Mouse (Mus musculus) embryonic facial prominence, embryonic 15.5 days (tissue): ENCODE measurements around the gene Slc25a25. TPM values are rescaled to one million over a fixed set of nuclear protein-coding genes. Genes with fewer than 3 reads are reported as not detected.
A peak's percentile ranks its signal among the peaks of the same experiment; 100 is the strongest.

ENCODE experiments used
- ATAC-seq: fragments of 200-750 bp; cut with Nextera tagmentation; 2 replicates; pipeline ENCODE4 v1.8.0; 2017; ENCODE audit warnings: low read depth, moderate TSS enrichment; ENCODE audit not compliant: insufficient number of reproducible peaks, low FRiP score, low TSS enrichment
- H3K27ac ChIP-seq: fragments of 300-500 bp; sonication (generic); replicated peaks from 2 replicates; pipeline ENCODE4 v1.5.1; 2015; ENCODE audit warnings: mild to moderate bottlenecking, inconsistent platforms
- H3K27me3 ChIP-seq: fragments of 300-500 bp; sonication (generic); 2 replicates; pipeline ENCODE4 v1.6.1; 2015; ENCODE audit warnings: inconsistent platforms
- H3K36me3 ChIP-seq: fragments of 300-500 bp; sonication (generic); 2 replicates; pipeline ENCODE4 v1.6.1; 2015; ENCODE audit warnings: mild to moderate bottlenecking, inconsistent platforms
- H3K4me1 ChIP-seq: fragments of 300-500 bp; sonication (generic); 2 replicates; pipeline ENCODE4 v1.6.1; 2015; ENCODE audit warnings: inconsistent platforms
- H3K4me2 ChIP-seq: fragments of 300-500 bp; sonication (generic); replicated peaks from 2 replicates; pipeline ENCODE4 v1.6.1; 2015; ENCODE audit warnings: mild to moderate bottlenecking, inconsistent platforms
- H3K4me3 ChIP-seq: fragments of 300-500 bp; sonication (generic); replicated peaks from 2 replicates; pipeline ENCODE4 v1.5.1; 2015; ENCODE audit warnings: mild to moderate bottlenecking, inconsistent platforms
- H3K9ac ChIP-seq: fragments of 300-500 bp; sonication (generic); 2 replicates; pipeline ENCODE4 v1.6.1; 2015; ENCODE audit warnings: inconsistent platforms
- H3K9me3 ChIP-seq: fragments of 300-500 bp; sonication (generic); replicated peaks from 2 replicates; pipeline ENCODE4 v1.6.1; 2016; ENCODE audit warnings: inconsistent platforms
- WGBS: fragments of 180-500 bp; shearing (Covaris S2); methylation state at CpG from one replicate; pipeline ENCODE4 v1.1.7; 2015; 5-methylcytosine and 5-hydroxymethylcytosine counted together
- polyA plus RNA-seq: library from polyadenylated mRNA; unstranded; fragments of >200 nt; fragmentation: Nextera tagmentation; extraction: Ambion mirVana; gene quantifications from 2 replicates; pipeline ENCODE4 v1.2.1, GENCODE M21; 2015

Slc25a25 gene
- polyA plus RNA-seq, 1 experiment from 2014 or later, result 22.1 TPM

DNA sequence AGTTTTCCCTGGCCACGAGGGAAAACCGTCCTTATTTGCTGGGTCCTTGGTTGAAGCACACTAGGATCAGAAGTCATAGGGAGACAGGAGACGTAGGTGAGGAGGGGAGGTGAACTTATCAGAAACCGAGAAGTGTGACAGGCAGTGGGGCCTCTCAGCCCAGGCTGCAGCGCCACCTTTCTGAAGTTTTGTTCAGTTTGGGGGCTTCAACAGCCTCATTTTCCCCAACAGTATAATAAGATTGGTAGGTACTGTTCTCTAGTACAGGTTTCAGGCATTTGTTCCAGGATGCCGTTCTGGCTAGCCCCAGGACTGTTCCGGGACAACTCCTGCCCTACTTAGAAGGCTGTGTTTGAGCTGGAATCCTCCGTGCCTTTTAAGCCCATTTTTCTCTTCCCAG, 56.3 kb downstream of the Slc25a25 start:
- peaks cover 17% of the 10 kb centered on the region for H3K4me1 ChIP-seq
- no peaks in the 10 kb centered on the region for H3K9me3 ChIP-seq
- H3K27me3 ChIP-seq, result no peaks in the 10 kb centered on the region
- H3K4me3 ChIP-seq, result peak overlapping the region; percentile 90
- H3K27ac ChIP-seq, result peak overlapping the region; percentile 94
- H3K4me2 ChIP-seq, result peak overlapping the region; percentile 94
- H3K36me3 ChIP-seq, result peaks cover 4% of the 10 kb centered on the region; the same call in 1 of the 2 replicates
- peak overlapping the region; percentile 65 for H3K9ac ChIP-seq
- ATAC-seq, result 0 out of 2 replicates have a peak, but pooled peaks have one; percentile 3
- WGBS, result 4% methylated on average over 8 of the region's 8 CpGs

DNA sequence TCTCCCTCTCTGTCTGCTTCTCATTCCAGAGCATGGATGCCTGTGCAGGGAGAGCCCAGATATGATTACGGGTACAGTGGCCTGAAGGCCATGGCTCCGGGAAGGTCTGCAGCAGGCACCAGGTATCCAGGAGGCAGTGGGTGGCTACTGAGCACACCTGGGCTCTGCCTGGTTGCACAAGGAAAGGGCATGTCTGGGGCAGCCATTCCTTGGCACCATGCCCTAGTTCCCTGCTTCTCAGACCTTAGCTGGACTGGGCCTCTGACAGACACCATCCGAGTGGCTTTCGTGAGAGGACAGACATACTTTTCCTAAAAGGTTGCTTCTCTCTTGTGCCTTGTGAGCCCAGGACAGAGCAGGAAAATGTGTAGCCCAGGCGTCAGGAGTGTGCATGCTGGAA, 59.2 kb downstream of the Slc25a25 start:
- no peak overlapping the region for H3K9ac ChIP-seq
- 83% methylated on average over 5 of the region's 5 CpGs for WGBS
- H3K9me3 ChIP-seq, result no peaks in the 10 kb centered on the region
- H3K4me2 ChIP-seq, result no peak overlapping the region
- H3K4me1 ChIP-seq, result peaks cover 10% of the 10 kb centered on the region
- H3K4me3 ChIP-seq, result no peak overlapping the region
- no peaks in the 10 kb centered on the region for H3K27me3 ChIP-seq
- no peak for ATAC-seq
- no peak overlapping the region for H3K27ac ChIP-seq
- no peaks in the 10 kb centered on the region for H3K36me3 ChIP-seq

DNA sequence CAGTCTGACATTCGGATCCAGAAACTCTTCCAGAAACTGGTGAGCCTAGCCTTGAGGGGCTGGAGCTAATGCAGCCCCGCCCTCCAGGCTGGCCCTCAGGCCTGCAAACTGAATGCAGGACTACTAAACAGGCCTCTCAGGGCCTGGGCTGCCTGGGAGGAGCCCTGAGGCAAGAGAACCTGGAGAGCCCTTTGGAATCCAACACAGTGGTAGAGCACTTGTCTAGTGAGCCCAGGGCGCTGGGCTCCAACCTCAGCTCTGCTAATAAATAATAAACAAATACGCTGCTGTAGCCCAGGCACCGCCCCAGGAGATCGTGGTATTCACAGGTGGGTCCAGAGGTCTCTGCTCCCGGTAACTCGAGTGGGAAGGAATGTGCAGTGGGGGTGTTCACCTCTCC, 60.4 kb downstream of the Slc25a25 start:
- peaks cover 6% of the 10 kb centered on the region for H3K4me1 ChIP-seq
- H3K9ac ChIP-seq, result no peak overlapping the region
- H3K36me3 ChIP-seq, result no peaks in the 10 kb centered on the region
- no peaks in the 10 kb centered on the region for H3K9me3 ChIP-seq
- no peak overlapping the region for H3K27ac ChIP-seq
- no peaks in the 10 kb centered on the region for H3K27me3 ChIP-seq
- WGBS, result 63% methylated on average over 8 of the region's 8 CpGs
- no peak for ATAC-seq
- H3K4me3 ChIP-seq, result no peak overlapping the region
- no peak overlapping the region for H3K4me2 ChIP-seq

DNA sequence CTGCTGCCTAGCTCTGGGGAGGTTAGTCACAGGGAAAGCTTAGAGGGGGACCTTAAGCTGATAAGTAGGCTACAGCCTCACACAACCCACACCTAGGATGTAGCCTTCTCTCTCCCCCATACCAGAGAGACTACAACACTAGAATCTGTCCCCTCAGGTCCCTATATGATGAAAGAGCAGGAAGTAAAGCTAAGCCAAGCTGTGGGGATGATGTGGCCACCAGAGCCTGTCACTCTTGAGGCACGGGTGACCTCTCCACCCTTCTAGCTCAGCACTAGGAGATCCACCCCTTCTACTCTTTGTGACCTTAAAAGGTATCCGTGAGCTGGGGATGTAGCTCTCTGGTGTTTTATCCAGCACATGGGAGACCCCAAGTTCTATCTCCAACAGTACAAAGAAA, 62.1 kb downstream of the Slc25a25 start:
- Histone ChIP-seq H3K4me2 (no peak overlapping the region), H3K27me3 (no peaks in the 10 kb centered on the region), H3K36me3 (no peaks in the 10 kb centered on the region), H3K9me3 (no peaks in the 10 kb centered on the region), H3K9ac (no peak overlapping the region), H3K4me3 (no peak overlapping the region), H3K4me1 (no peaks in the 10 kb centered on the region), H3K27ac (no peak overlapping the region)
- WGBS, result 75% methylated on average over 2 of the region's 2 CpGs
- no peak for ATAC-seq

DNA sequence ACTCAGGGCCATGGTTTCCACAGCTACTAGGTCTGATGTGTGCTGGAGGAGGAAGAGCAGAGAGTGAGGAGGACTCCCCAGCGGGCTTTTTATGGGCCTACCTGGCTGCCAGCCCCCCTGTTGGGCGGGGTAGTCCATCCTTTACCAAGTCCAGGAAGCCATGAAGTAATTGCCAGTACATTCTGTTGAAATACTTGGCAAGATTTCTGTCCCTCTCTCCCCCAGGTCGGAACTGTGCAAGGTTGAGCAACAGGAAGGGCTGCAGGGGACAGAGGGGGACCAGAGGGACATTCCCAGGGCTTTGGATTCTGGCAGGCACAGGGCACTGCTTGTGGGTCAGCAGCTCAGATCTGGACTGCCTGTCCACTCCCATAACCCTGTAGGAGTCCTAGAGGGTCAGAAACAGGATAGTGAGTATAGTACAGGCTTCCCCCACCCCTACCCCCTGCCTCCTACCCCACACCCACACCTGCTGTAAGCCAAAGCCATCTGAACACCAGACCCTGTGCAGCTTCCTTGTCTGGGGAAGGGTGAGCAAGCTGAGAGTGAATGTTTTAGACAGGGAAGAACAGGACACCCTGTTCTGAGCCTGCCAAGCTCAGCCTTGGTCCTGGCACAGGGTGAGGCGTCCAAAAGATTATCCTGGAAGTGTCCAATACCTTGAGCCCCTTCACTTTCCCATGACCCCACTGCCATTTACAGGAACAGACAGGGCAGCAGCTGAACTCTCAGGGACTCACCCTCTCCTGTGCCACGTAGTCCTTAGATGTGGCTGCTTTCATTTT, 63.3 kb downstream of the Slc25a25 start, which contains the start of gene Lcn2:
TSS of gene Lcn2 (minus strand) at position 547 of the 785 bp plus-strand sequence.
- Histone ChIP-seq H3K4me3 (no peak within 1 kb of the TSS), H3K27me3 (no peaks in the 10 kb centered on the region), H3K9ac (no peak within 1 kb of the TSS), H3K27ac (no peak within 1 kb of the TSS), H3K9me3 (no peaks in the 10 kb centered on the region), H3K4me1 (no peaks in the 10 kb centered on the region), H3K36me3 (no peaks in the 10 kb centered on the region), H3K4me2 (no peak within 1 kb of the TSS)
- ATAC-seq, result no peak
- WGBS, result 54% methylated on average over 5 of the region's 5 CpGs

DNA sequence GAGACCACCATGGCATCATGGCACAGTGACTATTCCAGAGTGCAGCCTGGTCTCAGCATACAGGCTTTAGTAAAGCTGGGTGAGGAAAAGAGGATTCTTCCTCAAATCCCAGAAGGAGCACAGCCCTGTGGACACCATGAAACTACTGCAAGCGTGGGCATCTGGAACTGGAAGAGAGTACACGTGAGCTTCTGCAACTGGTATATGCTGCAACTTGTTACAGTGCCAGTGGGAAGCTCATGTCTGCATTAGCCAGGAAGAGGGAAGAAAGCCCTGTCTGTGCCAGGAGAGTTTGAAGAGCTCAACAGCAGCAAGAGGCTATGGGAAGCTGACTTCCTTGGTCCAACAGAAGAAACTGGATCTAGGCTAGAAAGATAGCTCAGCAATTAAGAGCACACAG, 68.6 kb downstream of the Slc25a25 start:
- Histone ChIP-seq H3K27ac (no peak overlapping the region), H3K9ac (no peak overlapping the region), H3K27me3 (no peaks in the 10 kb centered on the region), H3K4me3 (no peak overlapping the region), H3K4me2 (no peak overlapping the region), H3K4me1 (peaks cover 17% of the 10 kb centered on the region), H3K9me3 (no peaks in the 10 kb centered on the region), H3K36me3 (peaks cover 22% of the 10 kb centered on the region)
- WGBS, result 60% methylated on average over 2 of the region's 2 CpGs
- no peak for ATAC-seq

DNA sequence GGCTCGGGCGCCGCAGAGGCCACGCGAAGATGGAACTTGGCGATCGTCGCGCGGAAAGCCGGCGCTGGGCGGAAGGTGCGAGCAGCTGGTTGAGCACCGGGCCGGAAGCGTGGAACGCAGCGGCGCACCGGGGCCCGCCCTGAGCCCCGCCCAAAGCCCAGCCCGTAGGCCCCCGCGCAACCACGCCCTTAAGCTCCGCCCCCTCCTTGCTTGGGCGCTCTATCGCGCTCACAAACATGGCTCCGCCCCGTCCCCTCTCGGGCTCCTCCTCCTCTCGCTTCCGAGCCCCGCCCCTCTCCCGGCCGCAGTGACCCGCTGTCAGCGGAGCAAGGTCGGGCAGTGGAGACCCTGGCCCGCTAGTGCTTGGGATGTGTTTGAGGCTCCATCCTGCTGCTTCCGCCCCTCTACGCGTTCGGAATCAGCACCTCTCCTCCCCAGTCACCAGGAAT, 69.4 kb downstream of the Slc25a25 start, which contains the start of gene 1110008P14Rik:
TSS of gene 1110008P14Rik (minus strand) at position 164 of the 449 bp plus-strand sequence.
- Histone ChIP-seq H3K27me3 (no peaks in the 10 kb centered on the region), H3K4me1 (peaks cover 17% of the 10 kb centered on the region), H3K27ac (0 out of 2 replicates have a peak within 1 kb of the TSS, but pooled peaks have one; percentile 1), H3K9me3 (no peaks in the 10 kb centered on the region), H3K9ac (peak within 1 kb of the TSS; percentile 43), H3K36me3 (peaks cover 31% of the 10 kb centered on the region), H3K4me2 (peak within 1 kb of the TSS; percentile 94), H3K4me3 (peak within 1 kb of the TSS; percentile 60)
- ATAC-seq, result peak; percentile 90
- WGBS, result 1% methylated on average over 40 of the region's 47 CpGs

DNA sequence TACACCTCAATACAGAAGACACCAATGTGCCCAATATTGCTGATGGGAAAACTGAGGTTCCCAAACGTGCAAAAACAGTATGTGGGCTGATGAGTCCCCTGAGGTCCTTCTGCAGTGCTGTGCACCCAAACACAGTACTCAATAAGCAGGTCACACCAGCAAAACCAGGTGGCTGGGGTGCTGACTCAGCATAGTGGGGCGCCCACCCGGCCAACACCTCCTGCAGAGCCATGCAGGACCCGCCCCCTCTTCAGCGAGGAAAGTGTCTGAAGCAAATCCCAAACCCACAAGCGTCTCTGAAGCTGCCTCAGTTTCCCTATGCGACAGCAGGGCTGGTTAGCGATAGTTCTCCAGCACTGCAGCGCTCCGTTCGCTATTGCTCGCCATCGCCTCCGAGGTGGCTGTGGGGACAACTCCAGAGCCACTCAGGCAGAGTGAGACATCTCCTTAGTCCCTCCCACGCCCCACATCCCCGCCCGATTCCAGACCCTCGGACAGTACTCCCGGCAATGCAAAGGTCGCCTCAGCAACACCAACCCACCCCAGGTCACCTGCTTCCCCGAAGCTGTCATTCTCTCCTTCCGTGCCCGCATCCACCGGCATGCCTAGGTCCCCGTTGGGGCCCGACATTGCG, 70.0 kb downstream of the Slc25a25 start:
- H3K9ac ChIP-seq, result peak overlapping the region; percentile 35
- H3K27ac ChIP-seq, result 0 out of 2 replicates have a peak overlapping the region, but pooled peaks have one; percentile 1
- peaks cover 35% of the 10 kb centered on the region for H3K36me3 ChIP-seq
- H3K4me2 ChIP-seq, result peak overlapping the region; percentile 94
- H3K4me1 ChIP-seq, result peaks cover 17% of the 10 kb centered on the region
- H3K4me3 ChIP-seq, result peak overlapping the region; percentile 60
- no peaks in the 10 kb centered on the region for H3K27me3 ChIP-seq
- no peaks in the 10 kb centered on the region for H3K9me3 ChIP-seq
- WGBS, result under 1% methylated on average over 27 of the region's 27 CpGs
- ATAC-seq, result peak; percentile 8

DNA sequence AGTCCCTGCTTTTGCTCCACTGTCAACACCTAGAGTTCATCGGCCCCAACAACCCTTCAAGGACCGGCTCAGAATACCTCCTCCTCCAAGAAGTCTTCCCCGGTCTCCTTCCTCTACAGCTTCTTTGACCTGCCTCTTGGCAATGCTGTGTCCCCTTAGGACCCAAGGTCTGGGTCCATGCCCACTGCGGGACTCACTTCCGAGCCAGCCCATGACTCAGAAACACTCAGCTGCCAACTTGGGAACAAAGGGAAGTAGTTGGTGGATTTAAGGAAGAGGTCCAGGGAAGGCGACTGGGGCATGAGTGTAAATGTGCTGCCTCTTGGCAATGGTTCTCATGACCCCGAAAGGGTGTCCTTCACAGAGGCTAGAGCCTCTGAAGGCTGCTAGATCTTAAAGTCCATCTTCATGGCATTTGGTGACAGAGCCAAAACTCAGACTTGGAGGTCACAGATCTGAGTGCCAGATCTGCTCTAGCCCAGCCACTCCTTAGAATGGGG, 71.2 kb downstream of the Slc25a25 start:
- 89% methylated on average over 7 of the region's 7 CpGs for WGBS
- ATAC-seq, result no peak
- Histone ChIP-seq H3K27me3 (no peaks in the 10 kb centered on the region), H3K9me3 (no peaks in the 10 kb centered on the region), H3K4me3 (no peak overlapping the region), H3K27ac (no peak overlapping the region), H3K36me3 (peaks cover 47% of the 10 kb centered on the region), H3K4me1 (peaks cover 17% of the 10 kb centered on the region), H3K9ac (no peak overlapping the region), H3K4me2 (no peak overlapping the region)

DNA sequence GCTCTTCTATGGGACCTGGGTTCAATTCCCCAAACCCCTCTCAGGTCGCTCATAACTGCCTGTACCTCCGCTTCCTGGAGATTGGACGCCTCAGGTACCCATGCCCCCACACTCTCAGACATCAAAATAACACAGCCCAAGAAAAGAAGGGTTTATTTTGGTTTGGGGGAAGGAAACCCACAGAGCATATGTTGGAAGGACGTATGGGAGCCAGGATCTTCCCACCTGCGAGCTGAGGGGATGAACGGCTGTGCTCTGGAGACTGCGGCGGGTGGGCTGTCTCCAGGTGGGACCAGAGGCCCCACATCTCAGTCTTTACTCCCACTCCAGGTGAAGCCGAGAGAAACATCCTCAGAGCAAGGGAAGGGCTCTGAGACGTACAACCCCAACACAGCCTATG, 74.3 kb downstream of the Slc25a25 start:
- no peak overlapping the region for H3K4me3 ChIP-seq
- peaks cover 71% of the 10 kb centered on the region for H3K36me3 ChIP-seq
- H3K4me1 ChIP-seq, result peaks cover 10% of the 10 kb centered on the region
- H3K27me3 ChIP-seq, result no peaks in the 10 kb centered on the region
- ATAC-seq, result no peak
- no peak overlapping the region for H3K4me2 ChIP-seq
- no peaks in the 10 kb centered on the region for H3K9me3 ChIP-seq
- H3K27ac ChIP-seq, result no peak overlapping the region
- H3K9ac ChIP-seq, result no peak overlapping the region
- 92% methylated on average over 10 of the region's 10 CpGs for WGBS

DNA sequence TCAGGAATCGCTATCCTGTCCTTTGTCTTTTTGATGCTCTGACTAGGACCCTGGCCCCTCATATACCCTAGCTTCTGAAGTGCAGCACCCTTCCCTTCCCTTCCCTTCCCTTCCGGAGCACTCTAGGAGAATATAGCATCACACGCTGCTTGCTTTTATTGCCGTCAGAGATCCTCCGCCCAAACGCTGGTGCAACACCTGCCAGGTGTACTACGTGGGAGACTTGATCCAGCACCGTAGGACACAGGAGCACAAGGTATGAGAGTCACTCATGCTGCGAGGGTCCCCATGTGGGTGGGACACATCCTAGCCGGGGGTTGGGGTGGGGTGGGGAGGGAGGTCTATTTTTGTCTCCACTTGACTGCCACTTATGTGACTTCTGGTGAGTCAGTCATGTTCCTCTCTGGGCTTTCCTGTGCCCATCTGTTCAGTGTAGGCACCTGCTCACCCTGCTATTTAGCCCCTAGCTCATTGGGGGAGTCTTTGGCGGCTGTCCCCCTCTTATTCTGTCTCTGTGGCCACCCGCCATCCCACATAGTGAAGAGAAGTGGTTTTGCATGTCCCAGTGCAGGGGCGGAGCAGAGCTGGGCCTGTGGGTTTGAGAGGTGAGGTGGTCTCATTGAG, 75.8 kb downstream of the Slc25a25 start:
- Histone ChIP-seq H3K4me2 (no peak overlapping the region), H3K4me3 (no peak overlapping the region), H3K36me3 (peaks cover 87% of the 10 kb centered on the region), H3K27me3 (no peaks in the 10 kb centered on the region), H3K27ac (no peak overlapping the region; the same call in 1 of the 2 replicates), H3K4me1 (no peaks in the 10 kb centered on the region), H3K9me3 (no peaks in the 10 kb centered on the region), H3K9ac (no peak overlapping the region)
- WGBS, result 89% methylated on average over 13 of the region's 13 CpGs
- no peak for ATAC-seq
